Mouse (Mus musculus) T-helper 2 cell (primary cell): ENCODE results near the gene Ppil4.

Experiments used
- in situ Hi-C: fragments of 300-600 bp; cut with MboI, MseI; formaldehyde crosslinking; loops from one replicate; pipeline ENCODE4 v1.15.1; 2025; ENCODE audit warnings: high pct_unique_total_duplicates

The Ppil4 gene

DNA sequence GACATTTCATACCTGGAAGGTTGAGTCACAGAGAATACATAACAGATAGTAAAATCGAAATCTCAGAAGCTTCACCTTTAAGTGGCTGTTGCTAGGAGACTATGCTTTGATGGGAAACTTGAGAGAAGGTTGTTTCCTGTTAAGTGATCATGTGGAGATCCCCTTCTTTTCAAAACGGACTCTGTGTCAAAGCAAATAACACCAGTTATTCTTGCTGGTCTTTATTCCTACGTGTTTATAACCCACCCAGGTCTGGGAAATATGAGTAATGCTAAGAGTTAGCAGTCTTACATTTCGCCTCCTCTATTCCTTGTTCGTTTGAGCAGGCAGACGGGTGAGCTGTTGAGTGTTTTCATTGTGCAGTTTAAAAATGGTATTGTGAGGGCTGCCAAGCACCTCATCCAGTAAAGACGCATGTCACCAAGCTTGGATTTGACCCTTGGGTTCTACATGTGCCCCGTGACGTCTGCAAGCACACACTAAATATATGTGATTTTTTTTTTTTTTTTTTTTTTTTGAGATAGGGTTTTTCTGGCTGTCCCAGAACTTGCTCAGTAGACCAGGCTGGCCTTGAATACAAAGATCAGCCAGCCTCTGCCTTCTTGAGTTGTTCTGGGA lies 32.1 kb downstream of the Ppil4 start:
- in situ Hi-C loops: loop anchor here (10.0 kb wide), 1 partner anchor 110 kb away; no protein-coding TSS in a partner anchor

DNA sequence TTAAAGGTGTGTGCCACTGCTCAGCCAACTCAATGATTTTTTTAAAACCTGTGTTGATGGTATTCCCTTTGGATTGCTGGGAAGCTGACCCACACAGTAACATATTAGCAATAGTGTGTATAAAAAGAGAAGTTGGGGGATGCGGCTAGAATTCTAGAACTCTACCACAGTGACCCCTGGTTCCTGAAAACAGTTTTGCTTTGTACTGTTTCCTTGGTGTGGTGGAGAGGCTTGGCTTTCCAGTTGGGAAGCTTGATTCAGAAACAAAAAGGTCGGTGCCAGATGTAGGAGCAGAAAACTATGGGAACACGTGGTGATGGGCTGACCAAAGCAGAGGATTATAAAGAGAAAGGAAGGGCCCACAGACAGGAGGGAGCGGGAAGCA lies 32.6 kb downstream of the Ppil4 start:
- in situ Hi-C loops: loop anchor here (10.0 kb wide), 1 partner anchor 110 kb away; no protein-coding TSS in a partner anchor

DNA sequence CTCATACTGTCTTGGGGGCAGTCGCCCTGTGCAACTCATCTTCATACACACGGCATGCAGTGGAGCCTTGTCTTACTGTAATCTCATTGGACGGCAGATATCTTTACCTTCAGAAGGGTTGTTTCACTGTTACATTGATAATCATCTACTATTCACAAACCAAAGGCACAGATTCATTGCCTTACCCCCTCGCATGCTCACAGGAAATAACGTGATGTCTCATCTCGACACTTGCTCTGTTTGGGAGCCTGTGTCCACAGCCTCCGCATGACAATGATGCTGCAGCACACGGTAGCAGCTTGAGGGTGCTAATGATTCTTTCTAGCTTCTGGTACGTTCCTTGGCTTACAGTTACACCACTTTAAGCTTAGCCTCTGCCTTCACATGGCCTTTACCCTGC lies 33.4 kb downstream of the Ppil4 start:
- in situ Hi-C loops: loop anchor here (10.0 kb wide), 1 partner anchor 109 kb away; no protein-coding TSS in a partner anchor

DNA sequence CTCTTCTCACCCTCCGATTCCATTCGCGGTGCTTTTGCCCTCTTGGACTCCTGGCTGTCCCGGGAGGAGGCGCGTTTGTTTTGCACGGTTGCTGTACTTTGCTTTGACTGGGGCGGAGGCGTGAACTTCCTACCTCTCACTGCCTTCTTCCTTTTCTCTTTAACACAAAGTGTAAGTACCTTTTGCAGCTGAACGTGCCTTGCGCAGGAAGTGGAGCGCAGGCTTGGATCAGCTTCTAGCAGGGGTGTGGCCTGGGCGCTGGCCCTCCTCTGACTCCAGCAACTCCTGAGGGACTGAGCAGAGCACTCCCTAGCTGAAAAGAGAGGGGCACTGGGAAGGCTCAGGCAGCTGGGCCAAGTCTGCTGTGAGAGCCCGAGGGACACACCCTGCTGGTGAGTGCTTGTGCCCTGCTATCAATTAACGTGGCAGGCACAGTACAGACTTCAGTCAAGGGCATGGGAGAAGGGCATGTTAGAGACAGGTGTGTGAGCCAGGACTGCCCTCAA lies 39.5 kb downstream of the Ppil4 start, which contains the start of gene Zc3h12d:
TSS of gene Zc3h12d (plus strand) at position 300 of the 506 bp plus-strand sequence.
- in situ Hi-C loops: loop anchor here (10.0 kb wide), 1 partner anchor 123 kb away; the partner anchor contains the start of gene Tab2

DNA sequence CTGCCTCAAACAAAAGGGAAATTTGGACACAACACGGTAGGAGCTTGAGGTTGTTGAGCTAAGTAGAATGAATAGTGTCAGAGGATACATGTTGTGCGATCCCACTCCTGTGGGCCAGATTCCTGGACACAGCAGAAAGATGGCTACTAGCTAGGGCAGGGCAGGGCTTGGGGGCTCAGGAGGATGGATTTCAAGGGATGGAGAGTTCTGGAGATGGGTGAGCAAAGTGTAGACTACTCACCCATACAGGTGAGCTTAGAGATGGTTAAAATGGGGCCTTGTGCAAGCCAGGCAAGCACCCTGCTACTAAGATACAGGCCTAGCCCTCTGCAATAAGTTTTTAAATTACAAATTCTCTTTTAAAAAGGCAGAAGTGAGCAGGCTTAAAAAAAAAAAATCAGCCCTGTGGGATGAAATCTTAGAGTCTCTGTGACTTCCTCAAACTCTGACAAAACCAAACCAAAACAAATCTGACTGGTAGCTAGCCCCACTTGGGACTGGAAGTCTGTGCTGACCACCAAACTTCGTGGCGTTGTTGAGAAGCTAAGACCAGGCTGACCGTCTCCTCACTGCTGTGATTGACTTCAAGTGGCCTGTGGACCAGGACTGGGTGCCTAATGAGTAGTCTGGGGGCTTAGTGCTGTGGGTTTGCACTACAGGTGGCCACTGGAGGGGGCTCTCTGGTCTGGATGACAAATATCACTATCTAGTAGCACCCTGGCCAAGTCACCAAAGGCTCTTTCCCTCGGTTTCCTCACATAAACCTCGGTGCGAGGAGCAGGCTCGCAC lies 40.9 kb downstream of the Ppil4 start:
- in situ Hi-C loops: loop anchor here (10.0 kb wide), 1 partner anchor 121 kb away; the partner anchor contains the start of gene Tab2

DNA sequence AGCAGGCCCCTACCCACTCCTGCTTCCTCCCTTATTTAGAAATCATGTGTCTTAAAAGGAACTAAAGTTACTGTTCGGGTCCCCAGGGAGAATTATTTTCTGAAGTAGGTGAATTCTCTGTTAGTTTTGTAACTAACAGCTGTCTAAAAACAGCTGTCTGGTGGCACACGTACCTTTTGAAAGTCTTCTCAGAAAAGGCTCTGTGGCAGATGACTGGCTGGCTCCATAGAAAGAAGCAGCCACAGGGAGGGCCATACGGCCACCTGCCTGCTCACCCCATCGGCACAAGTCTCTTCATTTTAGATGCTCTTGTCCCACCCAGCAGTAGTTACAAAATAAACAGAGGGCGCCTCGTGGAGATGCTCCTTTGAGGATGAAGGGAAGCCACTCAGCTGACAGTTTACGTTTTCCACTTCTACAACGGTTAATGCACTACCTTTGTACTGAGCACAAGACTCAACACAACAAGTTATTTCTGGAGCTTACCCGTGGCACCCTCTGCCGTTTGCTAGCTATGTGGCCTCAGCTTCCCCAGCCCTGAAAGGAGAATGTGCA lies 42.1 kb downstream of the Ppil4 start:
- in situ Hi-C loops: loop anchor here (10.0 kb wide), 1 partner anchor 120 kb away; the partner anchor contains the start of gene Tab2

DNA sequence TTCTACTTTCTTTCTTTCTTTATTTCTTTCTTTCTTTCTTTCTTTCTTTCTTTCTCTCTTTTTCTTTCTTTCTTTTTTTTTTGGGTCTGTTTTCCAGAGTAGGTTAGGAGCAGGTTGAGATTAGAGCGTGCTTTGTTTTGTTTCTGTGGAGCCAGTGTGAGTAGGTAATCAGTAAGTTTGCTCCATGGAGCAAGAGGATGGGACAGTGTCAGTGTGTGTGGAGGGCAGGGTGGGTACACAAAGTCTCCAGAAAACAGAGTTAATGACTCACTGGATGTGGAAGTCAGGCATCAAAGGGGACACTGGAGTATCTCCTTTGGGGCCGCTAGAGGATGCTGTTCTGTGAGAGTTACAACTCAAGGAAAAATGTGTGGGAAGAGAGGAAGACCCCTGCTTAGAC lies 44.2 kb downstream of the Ppil4 start:
- in situ Hi-C loops: loop anchor here (10.0 kb wide), 1 partner anchor 118 kb away; the partner anchor contains the start of gene Tab2

DNA sequence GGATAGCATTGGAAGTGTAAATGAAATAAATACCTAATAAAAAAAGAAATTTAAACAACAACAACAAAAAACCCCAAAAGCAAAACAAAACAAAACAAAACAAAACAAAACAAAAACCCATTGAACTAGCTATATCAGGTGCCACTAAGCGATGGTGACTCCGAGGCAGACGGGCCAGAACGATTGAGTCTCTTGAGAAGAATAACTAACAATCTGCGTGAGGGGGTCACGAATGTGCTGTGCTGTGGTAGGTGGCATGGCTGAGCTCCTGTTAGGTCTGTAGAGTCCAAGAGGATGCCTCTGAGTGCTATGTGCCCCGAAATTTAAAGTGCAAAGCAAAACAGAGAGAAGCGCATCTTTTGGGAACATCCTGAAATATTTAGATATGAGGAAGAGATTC lies 44.8 kb downstream of the Ppil4 start:
- in situ Hi-C loops: loop anchor here (10.0 kb wide), 1 partner anchor 117 kb away; the partner anchor contains the start of gene Tab2

DNA sequence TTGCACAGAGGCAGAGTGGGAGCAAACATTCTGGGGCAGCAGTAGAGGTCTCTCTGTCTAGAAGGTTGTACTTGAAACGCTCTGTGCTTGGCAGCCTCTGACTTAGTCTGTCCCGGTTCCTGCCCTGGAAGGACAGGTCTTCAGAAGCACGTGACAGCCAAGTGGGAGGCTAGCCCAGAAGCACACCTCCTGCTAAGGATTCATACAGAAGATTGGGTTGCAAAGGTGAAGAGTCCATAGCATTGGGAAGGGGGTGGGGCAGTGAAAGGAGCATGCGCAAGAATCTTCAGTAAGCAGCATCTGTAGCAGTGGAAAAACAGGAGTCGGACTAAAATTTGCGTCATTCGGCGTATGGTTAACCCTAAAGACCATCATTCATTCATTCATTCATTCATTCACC lies 45.3 kb downstream of the Ppil4 start:
- in situ Hi-C loops: loop anchor here (10.0 kb wide), 1 partner anchor 117 kb away; the partner anchor contains the start of gene Tab2

DNA sequence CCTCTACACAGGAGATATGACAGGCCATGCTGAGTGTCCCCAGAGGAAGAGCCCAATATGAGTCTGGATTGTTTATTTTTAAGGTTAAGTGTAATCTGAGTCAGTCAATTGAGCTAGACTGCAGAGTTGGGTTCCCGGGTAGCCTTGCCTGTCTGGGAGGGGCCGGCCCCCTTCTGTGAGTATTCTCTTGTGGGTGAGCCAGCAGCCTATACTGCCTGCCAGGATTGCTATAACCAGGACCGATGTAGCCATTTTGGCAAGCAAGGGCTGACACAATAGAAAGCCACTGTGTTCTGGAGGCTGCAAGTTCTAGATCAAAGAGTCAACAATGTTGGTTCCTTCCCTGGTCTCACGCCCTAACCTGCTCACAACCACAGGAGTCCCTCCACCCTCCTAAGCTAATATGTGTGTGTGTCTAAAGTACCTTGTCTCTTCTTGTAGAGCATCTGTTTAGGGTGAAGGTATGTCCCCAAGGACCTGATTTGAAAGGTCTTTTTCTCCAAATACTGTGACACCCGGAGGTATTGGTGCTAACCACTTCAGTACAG lies 46.3 kb downstream of the Ppil4 start:
- in situ Hi-C loops: loop anchor here (10.0 kb wide), 1 partner anchor 116 kb away; the partner anchor contains the start of gene Tab2

DNA sequence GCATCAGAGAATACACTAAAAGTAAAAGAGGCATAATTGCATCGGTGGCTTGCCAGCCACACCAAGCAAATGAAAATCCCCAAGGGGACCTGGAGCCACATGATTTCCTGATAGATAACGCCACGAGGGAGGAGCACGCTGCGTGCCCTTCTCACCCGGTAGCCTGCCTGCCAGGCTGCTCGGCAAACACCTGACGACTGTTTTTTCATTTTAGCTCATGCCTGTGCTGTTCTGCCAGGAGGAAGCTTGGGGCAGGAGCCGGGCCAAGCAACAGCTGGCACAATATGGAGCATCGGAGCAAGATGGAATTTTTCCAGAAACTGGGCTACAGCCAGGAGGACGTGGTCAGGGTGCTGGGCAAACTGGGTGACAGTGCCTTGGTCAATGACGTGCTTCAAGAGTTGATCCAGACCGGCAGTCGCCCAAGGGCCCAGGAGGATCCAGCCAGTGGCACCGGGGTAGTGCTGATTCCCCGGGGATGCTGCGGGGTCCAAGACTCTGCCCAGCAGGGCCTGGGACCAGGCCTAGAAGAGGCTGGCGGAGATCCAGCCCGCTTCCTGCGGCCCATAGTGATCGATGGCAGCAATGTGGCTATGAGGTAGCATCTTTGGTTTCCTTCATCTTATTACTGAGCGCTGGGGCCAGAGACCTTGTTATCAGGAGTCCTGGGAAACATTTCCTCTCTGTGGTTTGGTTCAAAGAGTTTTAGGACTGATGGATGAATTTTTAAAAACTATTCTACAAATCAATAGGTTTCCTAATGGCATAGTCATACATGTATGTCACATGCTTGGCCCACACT lies 47.1 kb downstream of the Ppil4 start:
- in situ Hi-C loops: loop anchor here (10.0 kb wide), 2 partner anchors 115 to 675 kb away; partner anchors contain the start of genes Tab2 and Ust

DNA sequence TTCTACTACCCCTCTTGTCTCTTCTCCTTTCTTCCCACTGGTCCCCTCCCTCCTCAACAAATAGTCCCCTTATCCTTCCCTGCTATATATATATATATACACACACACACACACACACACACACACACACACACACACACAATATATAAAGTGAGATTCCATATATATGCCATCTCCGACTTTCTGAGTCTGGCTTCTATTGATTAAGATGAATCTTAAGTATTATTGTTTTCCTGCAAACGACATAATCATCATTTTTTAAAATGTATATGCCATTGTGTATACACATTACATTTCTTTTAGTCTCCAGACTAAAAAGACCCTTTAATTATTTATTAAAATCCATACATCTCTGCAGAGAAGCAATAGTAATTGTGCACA lies 47.7 kb downstream of the Ppil4 start:
- in situ Hi-C loops: loop anchor here (10.0 kb wide), 1 partner anchor 674 kb away; the partner anchor contains the start of gene Ust

DNA sequence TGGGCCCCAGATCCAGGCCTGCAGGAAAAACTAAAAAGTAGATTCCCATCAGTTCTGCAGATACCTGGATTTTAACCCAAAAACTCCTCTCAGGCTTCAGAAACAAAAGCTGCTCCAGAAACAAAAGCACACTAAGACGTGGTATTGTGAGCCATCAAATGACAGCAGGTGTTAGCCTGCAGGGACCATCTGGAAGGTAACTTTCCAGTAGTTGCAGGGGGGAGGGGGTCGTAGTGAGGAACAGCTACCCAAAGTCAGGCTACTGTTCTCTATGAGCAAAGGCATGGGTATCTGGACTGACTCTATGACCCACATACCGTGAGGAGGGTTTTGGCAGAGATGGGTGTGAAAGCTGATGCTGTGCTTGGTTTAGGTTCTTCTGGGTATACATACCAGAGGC lies 48.1 kb downstream of the Ppil4 start:
- in situ Hi-C loops: loop anchor here (10.0 kb wide), 1 partner anchor 674 kb away; the partner anchor contains the start of gene Ust

DNA sequence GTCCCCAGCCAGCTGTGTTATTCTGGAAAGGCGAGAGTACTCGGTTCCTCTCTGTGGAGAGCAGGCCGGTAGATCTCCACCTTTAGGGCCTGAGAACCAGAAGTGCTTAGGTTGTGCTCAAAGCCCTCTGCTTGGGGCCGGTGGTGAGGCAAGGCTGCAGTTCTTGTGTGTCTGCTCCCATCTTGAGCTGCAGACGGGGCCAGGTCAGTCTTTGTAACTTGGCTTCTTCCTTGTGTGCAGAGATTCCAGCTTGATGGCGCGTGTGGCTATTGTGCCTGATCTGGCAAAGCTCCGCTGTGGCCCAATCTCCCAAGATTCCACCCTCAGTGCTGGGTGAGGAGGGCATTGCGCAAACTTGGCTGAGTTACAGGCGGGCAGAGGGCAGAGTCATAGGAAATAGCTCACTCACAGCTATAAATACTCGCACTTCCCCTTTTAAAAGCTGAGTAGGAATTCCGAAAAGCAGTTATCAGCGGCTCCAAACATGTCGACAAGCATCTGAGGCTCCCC lies 48.9 kb downstream of the Ppil4 start:
- in situ Hi-C loops: loop anchor here (10.0 kb wide), 1 partner anchor 673 kb away; the partner anchor contains the start of gene Ust

DNA sequence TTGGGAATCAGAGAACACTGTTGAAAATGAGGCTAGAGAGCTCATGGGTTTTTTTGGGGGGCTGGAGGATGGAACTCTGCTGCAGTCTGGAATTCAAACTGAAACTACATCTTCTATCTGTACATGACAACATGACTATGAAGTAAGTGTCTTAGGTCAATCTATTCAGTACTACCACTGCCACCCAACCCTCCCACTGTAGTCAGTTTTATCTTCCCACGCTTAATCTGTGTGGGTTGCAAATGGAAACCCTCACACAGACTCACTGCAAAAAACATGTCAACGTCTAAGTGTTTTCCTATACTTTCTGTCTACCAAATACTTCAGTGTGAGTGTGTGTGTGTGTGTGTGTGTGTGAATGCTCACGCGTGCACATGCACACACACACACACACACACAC lies 50.5 kb downstream of the Ppil4 start:
- in situ Hi-C loops: loop anchor here (10.0 kb wide), 1 partner anchor 672 kb away; the partner anchor contains the start of gene Ust

DNA sequence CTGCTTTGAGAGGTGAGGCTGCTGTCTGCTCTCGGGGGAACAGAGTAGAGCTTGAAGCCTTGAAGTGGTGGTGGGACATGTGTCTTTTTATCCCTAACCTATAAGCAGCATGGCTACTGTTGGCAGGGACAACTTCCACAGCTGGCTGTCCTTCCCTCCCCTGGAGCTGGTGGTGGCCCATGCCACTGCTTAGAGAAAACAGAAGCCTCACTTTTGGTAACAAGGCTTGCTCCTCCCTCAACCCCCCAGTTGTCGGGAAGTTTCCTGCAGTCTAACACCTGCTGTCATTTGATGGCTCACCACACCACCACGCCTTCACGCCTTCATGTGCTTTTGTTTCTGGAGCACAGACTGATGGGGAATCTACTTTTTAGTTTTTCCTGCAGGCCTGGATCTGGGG lies 51.5 kb downstream of the Ppil4 start:
- in situ Hi-C loops: loop anchor here (10.0 kb wide), 1 partner anchor 671 kb away; the partner anchor contains the start of gene Ust

DNA sequence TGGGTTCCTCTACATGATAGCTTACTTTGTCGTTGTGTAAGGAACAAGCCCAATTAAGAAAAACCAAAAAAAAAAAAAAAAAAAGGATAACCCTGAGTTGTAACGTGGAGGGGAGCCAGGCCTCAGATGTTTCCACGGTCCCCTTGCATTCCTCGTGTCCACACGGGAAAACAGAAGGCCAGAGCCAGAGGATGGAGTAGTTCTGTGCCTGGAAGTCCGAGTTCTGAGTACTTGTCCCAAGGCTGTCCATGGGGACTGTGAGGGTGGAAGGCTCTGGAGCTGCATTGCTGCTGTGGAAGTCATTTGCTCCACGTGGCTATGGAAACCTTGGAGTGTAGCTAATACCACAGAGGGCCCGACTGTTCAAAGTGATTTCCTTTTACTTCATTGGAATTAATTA lies 52.4 kb downstream of the Ppil4 start:
- in situ Hi-C loops: loop anchor here (10.0 kb wide), 1 partner anchor 670 kb away; the partner anchor contains the start of gene Ust

DNA sequence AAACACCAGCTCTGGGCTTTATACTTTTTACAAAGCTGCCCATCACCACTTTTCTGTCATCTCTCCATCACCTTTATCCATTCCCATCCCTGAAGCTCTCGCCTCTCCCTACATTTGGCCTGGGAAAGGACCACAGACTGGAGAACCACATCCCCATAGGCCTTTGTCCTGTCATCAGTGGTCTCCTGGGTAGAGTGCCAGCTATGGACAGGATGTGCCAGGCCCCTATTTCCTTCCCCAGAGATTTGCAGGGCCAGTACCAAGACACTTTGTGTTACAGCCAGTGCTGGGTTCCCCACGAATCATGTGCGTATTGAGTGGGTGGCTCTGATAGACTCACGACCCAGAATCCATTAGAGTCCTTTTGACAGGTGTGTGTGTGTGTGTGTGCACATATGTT lies 53.3 kb downstream of the Ppil4 start:
- in situ Hi-C loops: loop anchor here (10.0 kb wide), 1 partner anchor 669 kb away; the partner anchor contains the start of gene Ust

DNA sequence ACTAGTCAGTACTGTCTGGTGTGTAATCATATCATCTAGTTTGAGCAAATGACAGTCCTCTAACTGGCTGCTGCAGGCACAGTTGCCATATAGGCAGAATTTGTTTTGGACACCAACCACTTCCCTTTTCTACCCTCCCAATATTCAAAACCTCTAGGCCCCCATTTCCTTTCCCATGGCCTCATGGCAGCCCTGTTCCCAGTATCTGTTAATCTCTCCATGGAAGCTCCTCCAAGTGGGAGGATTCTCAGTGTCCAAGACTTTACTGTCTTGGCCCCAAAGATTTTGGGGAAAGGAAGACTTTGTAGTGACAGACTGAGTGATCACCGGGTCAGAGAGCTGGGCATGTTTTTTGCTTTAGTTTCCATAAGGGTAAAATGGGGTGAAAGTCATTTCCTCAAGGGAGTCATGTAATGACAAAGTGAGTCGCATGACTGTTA lies 54.5 kb downstream of the Ppil4 start:
- in situ Hi-C loops: loop anchor here (10.0 kb wide), 1 partner anchor 668 kb away; the partner anchor contains the start of gene Ust

DNA sequence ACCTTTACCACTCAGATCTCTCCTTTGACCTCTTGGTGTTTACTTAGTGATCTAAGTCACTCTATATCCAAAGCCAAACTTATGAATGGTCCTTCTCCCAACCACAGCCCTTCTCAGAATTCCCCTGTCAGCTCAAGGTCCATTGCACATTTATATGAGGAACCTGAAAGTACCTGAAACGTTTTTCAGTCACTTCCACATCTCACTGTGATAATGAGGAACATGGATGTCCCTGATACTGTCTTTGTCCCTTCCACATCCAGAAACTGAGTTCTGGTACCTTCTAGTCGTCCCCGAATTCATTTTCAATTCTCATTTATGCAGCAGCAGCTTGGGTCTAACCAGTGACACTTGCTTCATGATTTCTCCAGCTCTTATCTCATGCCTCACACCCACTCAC lies 59.2 kb downstream of the Ppil4 start:
- in situ Hi-C loops: loop anchor here (25.0 kb wide), 1 partner anchor 860 kb away; no protein-coding TSS in a partner anchor
